Mouse (Mus musculus): ENCODE measurements around the gene Erp29. TPM values are rescaled to one million over a fixed set of nuclear protein-coding genes. Genes with fewer than 3 reads are reported as not detected.

The Erp29 gene
- total RNA-seq, 2 experiments from 2014 or later: 129 to 136 TPM

GRCm38 (mm10) chr5:121384757-121385460 is 67.4 kb downstream of the Erp29 start:
- no peak for TF ChIP-seq CTCF (IDR thresholded peaks at IDR 0.05)
- DNase-seq (ENCODE audit: extremely low spot score in 1 of 2, low spot score in 2 of 2): no peak
- intact Hi-C loops (cut with DNase I): loop anchor here (5.0 kb wide), 1 partner anchor 163 kb away; the partner anchor contains the start of gene Hectd4

DNA sequence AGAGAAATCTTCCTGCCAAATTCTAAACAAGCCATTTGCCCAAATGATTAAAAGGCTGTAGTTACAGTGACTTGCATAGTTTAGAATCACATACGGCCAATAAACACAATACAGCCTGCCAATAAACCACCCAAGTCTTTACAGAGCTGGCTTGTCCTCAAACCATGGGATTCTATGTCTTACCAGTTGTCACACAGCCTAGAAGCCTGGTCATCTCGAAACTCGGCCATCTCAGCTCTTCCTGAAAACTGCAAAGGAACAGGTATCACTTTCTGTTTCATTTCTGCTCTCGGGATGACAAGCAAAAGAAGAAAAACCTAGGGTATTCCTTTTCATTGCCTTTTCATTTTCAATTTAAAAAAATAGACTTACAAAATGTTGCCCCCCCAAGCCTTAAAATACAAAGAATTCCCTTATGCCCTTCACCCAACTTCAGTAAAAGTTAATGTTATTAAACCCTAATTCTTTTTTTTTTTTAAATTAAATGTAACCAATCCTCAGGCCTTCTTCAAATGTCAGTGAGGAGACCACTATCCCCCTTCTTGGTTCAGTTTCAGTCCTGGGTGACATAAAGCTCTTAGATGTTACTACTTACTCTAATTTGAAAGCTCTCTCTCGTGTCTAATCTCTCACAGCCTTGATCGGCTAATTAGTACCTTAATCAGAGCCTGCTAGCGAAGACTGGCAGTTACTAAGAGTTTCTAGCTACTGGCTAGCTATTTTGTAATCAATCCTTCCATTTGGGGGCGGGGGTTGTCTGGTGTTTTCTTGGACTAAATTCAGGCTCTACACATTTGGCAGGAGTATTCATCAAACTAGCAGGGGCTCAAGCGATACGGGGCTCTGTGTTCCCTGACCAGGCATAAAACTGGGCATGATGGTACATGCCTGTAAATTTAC is 68.2 kb downstream of the Erp29 start:
- intact Hi-C loops (cut with DNase I): no loop called here
- Histone ChIP-seq H3K27ac (peak overlapping the region; percentile 97), H3K4me3 (peak overlapping the region; percentile 80)
- TF ChIP-seq CTCF (IDR thresholded peaks at IDR 0.05): no peak
- DNase-seq (ENCODE audit: extremely low spot score in 1 of 2, low spot score in 2 of 2): no peak

More at GRCm38 (mm10) chr5:121384757-121385460, 67.4 kb downstream of the Erp29 start:
- Histone ChIP-seq H3K4me3 (peak overlapping the region; percentile 80), H3K27ac (peak overlapping the region; percentile 97)

DNA sequence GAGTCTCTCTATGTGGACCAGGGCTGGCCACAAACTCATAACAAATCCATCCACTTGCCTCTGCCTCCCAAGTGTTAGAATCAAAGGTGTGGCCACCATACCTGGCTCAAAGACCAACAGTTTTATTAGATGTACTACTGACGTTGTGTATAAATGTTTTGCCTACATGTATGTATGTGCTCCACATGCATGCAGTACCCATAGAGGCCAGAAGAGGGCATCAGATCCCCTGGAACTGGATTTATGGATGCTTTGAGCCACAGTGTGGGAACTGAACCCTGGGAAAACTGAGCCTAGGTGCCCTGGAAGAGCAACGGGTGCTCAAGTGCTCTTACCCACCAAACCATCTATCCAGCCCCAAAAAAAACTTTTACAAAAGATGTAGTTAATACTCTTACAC is 71.6 kb downstream of the Erp29 start:
- Histone ChIP-seq H3K27ac (no peak overlapping the region), H3K4me3 (no peak overlapping the region)
- intact Hi-C loops (cut with DNase I): no loop called here
- TF ChIP-seq CTCF (IDR thresholded peaks at IDR 0.05): peak; percentile 50
- no peak for DNase-seq (ENCODE audit: extremely low spot score in 1 of 2, low spot score in 2 of 2)

GRCm38 (mm10) chr5:121378678-121379256 is 73.5 kb downstream of the Erp29 start:
- H3K27ac ChIP-seq: 0 out of 2 replicates have a peak overlapping the region, but pooled peaks have one; percentile 15
- H3K4me3 ChIP-seq: no peak overlapping the region
- intact Hi-C loops (cut with DNase I): loop anchor here (5.0 kb wide), 1 partner anchor 161 kb away; no protein-coding TSS in a partner anchor
- DNase-seq (ENCODE audit: extremely low spot score in 1 of 2, low spot score in 2 of 2): no peak
- no peak for TF ChIP-seq CTCF (IDR thresholded peaks at IDR 0.05)

Other genes with a start within 250 kb of the Erp29 start
- gene Rpl6, start 248.0 kb downstream of the Erp29 start, total RNA-seq (2021): 100 to 1,000 TPM; 412 to 420 TPM
- 100 to 1,000 TPM; 186 to 205 TPM for gene Hectd4, start 232.3 kb downstream of the Erp29 start, total RNA-seq (2021)
- gene Trafd1, start 66.9 kb downstream of the Erp29 start, total RNA-seq (2021): 10 to 100 TPM; 78.9 to 81.2 TPM
- 10 to 100 TPM; 42.9 to 43.3 TPM for gene Naa25, start 54.6 kb downstream of the Erp29 start, total RNA-seq (2021)
- gene Tmem116, start 613 bp downstream of the Erp29 start, total RNA-seq (2021): 1 to 10 TPM; 7.5 to 8.7 TPM
- gene Adam1b, start 50.9 kb upstream of the Erp29 start, total RNA-seq (2021): under 1 TPM in 1 of 2 experiments, not detected in 1; 0.12 TPM
- gene Adam1a, start 93.0 kb upstream of the Erp29 start, total RNA-seq (2021): 10 to 100 TPM; 12.1 to 14.9 TPM
- gene Gm42878, start 93.0 kb upstream of the Erp29 start, total RNA-seq (2021): under 1 TPM in 1 of 2 experiments, not detected in 1; 0.98 TPM
- gene Mapkapk5, start 93.4 kb upstream of the Erp29 start, total RNA-seq (2021): 10 to 100 TPM; 60.1 to 75.3 TPM
- gene Aldh2, start 141.3 kb upstream of the Erp29 start, total RNA-seq (2021): 100 to 1,000 TPM; 111 to 120 TPM
- 1 to 10 TPM; 6.1 to 6.9 TPM for gene Acad12, start 166.4 kb upstream of the Erp29 start, total RNA-seq (2021)
- gene Acad10, start 208.0 kb upstream of the Erp29 start, total RNA-seq (2021): 1 to 10 TPM; 5.0 to 5.3 TPM
- 10 to 100 TPM; 67.3 to 68.0 TPM for gene Brap, start 208.1 kb upstream of the Erp29 start, total RNA-seq (2021)

Measured in left cerebral cortex, adult 2 months (tissue).